Mouse (Mus musculus) forebrain, embryonic 14.5 days (tissue): Measurements from ENCODE around the gene Smtn. TPM values are rescaled to one million over a fixed set of nuclear protein-coding genes. Genes with fewer than 3 reads are reported as not detected.

Experiments
- ATAC-seq: fragments of 200-750 bp; cut with Nextera tagmentation; 2 replicates; pipeline ENCODE4 v1.8.0; 2017; ENCODE audit warnings: mild to moderate bottlenecking, moderate library complexity
- DNase-seq: peaks from one replicate; pipeline ENCODE4 v3.0.0-alpha.2; 2015; ENCODE audit warnings: low spot score
- H3K27ac ChIP-seq: fragments of 300-500 bp; sonication (generic); 2 replicates; pipeline ENCODE4 v1.5.1; 2014; ENCODE audit warnings: low read depth, mild to moderate bottlenecking, control low read depth, low read length, moderate library complexity
- H3K27me3 ChIP-seq: fragments of 300-500 bp; sonication (generic); replicated peaks from 2 replicates; pipeline ENCODE4 v1.6.1; 2014; ENCODE audit warnings: low read length, control low read depth, mixed read lengths; ENCODE audit not compliant: control insufficient read depth, insufficient read depth
- H3K36me3 ChIP-seq: fragments of 300-500 bp; sonication (generic); 2 replicates; pipeline ENCODE4 v1.6.1; 2014; ENCODE audit warnings: low read length, control low read depth; ENCODE audit not compliant: control insufficient read depth, insufficient read depth
- H3K4me1 ChIP-seq: fragments of 300-500 bp; sonication (generic); 2 replicates; pipeline ENCODE4 v1.6.1; 2014; ENCODE audit warnings: antibody characterized with exemption, low read length, control low read depth; ENCODE audit not compliant: control insufficient read depth, insufficient read depth
- H3K4me2 ChIP-seq: fragments of 300-500 bp; sonication (generic); 2 replicates; pipeline ENCODE4 v1.6.1; 2014; ENCODE audit warnings: mild to moderate bottlenecking, control low read depth, low read length
- H3K4me3 ChIP-seq: fragments of 300-500 bp; sonication (generic); 2 replicates; pipeline ENCODE4 v1.5.1; 2014; ENCODE audit warnings: low read depth, low read length, control low read depth
- H3K9ac ChIP-seq: fragments of 300-500 bp; sonication (generic); 2 replicates; pipeline ENCODE4 v1.6.1; 2014; ENCODE audit warnings: mild to moderate bottlenecking, low read length, control low read depth, moderate library complexity
- H3K9me3 ChIP-seq: fragments of 300-500 bp; sonication (generic); replicated peaks from 2 replicates; pipeline ENCODE4 v1.6.1; 2016; ENCODE audit warnings: low read length, control low read depth, mixed read lengths; ENCODE audit not compliant: control insufficient read depth
- WGBS: fragments of 180-500 bp; shearing (Covaris S2); extraction: QIAGEN DNeasy Blood & Tissue Kit; methylation state at CpG from one replicate; pipeline ENCODE4 v1.1.7; 2014; 5-methylcytosine and 5-hydroxymethylcytosine counted together
- polyA plus RNA-seq: library from polyadenylated mRNA; unstranded; fragments of >200 nt; fragmentation: Nextera tagmentation; extraction: Ambion mirVana; gene quantifications from 2 replicates; pipeline ENCODE4 v1.2.1, GENCODE M21; 2014

The Smtn gene
- polyA plus RNA-seq, 1 experiment from 2014 or later, result 11.6 TPM

DNA sequence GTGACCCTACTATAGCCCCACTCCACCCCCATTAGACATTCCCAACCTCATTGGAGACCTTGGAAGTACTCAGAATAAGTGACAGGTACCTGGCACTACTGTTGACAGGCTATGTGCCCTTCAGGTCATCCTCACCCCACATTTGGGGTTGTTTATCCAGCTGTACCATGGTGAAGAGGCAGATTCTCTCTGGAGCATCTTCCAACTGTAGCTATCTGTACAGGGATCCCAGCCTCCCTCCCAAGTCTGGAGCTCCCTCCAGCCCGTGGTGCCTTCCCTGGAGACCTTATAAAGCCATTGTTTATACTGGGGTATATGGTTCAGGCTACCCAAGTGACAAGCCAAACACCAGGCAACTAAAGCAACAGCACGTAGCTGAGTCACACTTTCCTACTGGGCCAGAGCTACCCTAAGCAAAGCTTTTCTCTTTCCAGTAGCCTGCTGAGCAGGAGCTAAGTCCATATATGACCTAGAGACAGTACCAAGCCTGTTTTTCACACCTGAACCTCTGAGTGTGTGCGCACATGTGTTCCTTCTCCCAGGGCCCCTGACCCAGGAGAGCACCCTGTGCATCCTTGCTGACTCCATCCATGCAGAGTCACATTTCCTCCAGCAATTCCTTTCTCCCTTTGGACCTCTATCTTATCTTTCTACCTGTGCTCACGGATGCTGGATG, 21.2 kb downstream of the Smtn start:
- 0 out of 2 replicates have a peak, but pooled peaks cover 12% of the 10 kb centered on the region for H3K27me3 ChIP-seq
- H3K9me3 ChIP-seq, result no peaks in the 10 kb centered on the region
- H3K4me1 ChIP-seq, result peaks cover 7% of the 10 kb centered on the region; the same call in 1 of the 2 replicates
- WGBS, result 76% methylated on average over 4 of the region's 4 CpGs
- no peak overlapping the region for H3K4me3 ChIP-seq
- H3K36me3 ChIP-seq, result peaks cover 15% of the 10 kb centered on the region; the same call in 1 of the 2 replicates
- ATAC-seq (no peak), DNase-seq (no peak)
- no peak overlapping the region for H3K9ac ChIP-seq
- H3K27ac ChIP-seq, result no peak overlapping the region
- H3K4me2 ChIP-seq, result no peak overlapping the region

DNA sequence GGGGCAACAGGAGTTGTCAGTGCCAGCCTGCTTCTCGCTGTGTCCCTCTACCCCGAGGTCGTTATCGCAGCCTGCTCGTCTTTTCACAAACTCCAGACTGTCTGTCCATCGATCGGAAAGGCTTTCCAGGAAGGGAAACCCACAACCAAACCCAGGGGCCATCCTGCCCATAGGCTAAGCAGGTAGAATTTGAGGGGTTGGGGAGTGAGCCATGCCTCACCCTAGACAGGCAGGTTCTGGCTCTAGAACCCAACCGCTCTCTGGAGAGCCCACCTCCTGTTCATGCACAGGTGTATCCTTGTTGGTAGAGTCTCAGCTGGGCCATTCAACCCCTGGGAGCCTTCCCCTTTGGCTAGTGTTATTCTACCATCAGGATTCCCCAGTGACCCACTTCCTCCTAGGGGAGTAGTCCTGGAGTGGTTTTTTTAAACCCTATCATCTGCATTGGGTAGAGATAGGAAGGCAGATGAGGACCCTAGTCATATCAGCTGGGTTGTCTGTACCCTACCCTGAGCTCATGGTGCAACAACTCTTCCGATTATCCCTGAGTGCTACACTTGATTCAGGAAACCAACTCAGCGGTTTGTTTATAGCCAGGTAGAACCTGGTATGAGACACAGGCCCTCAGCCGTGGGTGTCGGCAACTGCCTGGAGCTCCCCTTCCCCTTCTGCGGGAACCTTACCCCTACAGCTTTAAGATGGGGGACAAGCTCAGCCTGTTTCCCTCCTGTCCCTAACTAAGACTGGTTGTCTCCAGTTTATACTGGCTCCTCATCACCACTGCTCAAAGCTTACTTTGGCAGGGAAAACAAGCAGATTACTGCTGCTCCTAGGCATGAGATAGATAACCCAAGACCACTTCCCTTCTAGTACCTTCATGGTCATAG, 22.3 kb downstream of the Smtn start:
- no peaks in the 10 kb centered on the region for H3K9me3 ChIP-seq
- WGBS, result 55% methylated on average over 13 of the region's 13 CpGs
- H3K36me3 ChIP-seq, result 0 out of 2 replicates have a peak, but pooled peaks cover 10% of the 10 kb centered on the region
- peak overlapping the region; percentile 28 for H3K4me3 ChIP-seq
- no peak overlapping the region for H3K27ac ChIP-seq
- ATAC-seq (no peak), DNase-seq (no peak)
- H3K4me2 ChIP-seq, result peak overlapping the region; percentile 65
- peaks cover 7% of the 10 kb centered on the region; the same call in 1 of the 2 replicates for H3K4me1 ChIP-seq
- 0 out of 2 replicates have a peak, but pooled peaks cover 12% of the 10 kb centered on the region for H3K27me3 ChIP-seq
- peak overlapping the region; percentile 55; the same call in 1 of the 2 replicates for H3K9ac ChIP-seq

- H3K9ac ChIP-seq, result peak overlapping the region; percentile 55
- no peak overlapping the region for H3K27ac ChIP-seq
- H3K4me3 ChIP-seq, result peak overlapping the region; percentile 28
- H3K27me3 ChIP-seq, result 0 out of 2 replicates have a peak, but pooled peaks cover 12% of the 10 kb centered on the region
- peak overlapping the region; percentile 65 for H3K4me2 ChIP-seq
- peaks cover 7% of the 10 kb centered on the region; the same call in 1 of the 2 replicates for H3K4me1 ChIP-seq
- WGBS, result 2% methylated on average over 49 of the region's 50 CpGs
- no peaks in the 10 kb centered on the region for H3K9me3 ChIP-seq
- H3K36me3 ChIP-seq, result 0 out of 2 replicates have a peak, but pooled peaks cover 4% of the 10 kb centered on the region
- ATAC-seq, result peak; percentile 28; the same call in 1 of the 2 replicates
- peak; percentile 48 for DNase-seq
Measured at GRCm38 (mm10) chr11:3516859-3517845, 23.3 kb downstream of the Smtn start.

GRCm38 (mm10) chr11:3516121-3516520, 24.3 kb downstream of the Smtn start:
- Histone ChIP-seq H3K4me1 (peaks cover 7% of the 10 kb centered on the region; the same call in 1 of the 2 replicates), H3K4me3 (no peak overlapping the region), H3K36me3 (no peaks in the 10 kb centered on the region), H3K9me3 (no peaks in the 10 kb centered on the region), H3K27ac (no peak overlapping the region), H3K9ac (no peak overlapping the region), H3K27me3 (0 out of 2 replicates have a peak, but pooled peaks cover 12% of the 10 kb centered on the region), H3K4me2 (no peak overlapping the region)
- ATAC-seq (no peak), DNase-seq (no peak)
- WGBS, result 81% methylated on average over 5 of the region's 5 CpGs

DNA sequence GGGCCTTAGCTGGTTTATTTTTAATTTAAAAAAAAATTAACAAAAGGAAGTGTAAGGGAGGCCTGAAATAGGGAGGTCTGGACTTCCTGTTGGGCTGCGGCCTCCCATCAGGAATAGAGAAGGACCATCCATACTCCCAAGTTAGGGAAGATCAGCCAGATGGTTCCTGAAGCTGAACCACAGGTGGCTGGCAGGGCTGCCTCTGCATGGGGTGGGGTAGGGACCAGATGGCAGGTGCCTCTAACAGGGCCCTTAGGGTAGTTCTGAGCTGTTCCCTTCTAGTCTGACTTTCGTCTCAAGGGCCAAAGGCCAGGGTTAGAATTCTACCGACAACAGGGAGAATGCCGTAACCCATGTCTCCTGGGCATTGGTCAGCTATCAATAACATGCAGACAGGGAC, 24.8 kb downstream of the Smtn start:
- ATAC-seq (no peak), DNase-seq (no peak)
- Histone ChIP-seq H3K27me3 (0 out of 2 replicates have a peak, but pooled peaks cover 12% of the 10 kb centered on the region), H3K9me3 (no peaks in the 10 kb centered on the region), H3K4me3 (no peak overlapping the region), H3K4me1 (peaks cover 7% of the 10 kb centered on the region; the same call in 1 of the 2 replicates), H3K4me2 (no peak overlapping the region), H3K27ac (no peak overlapping the region), H3K9ac (no peak overlapping the region), H3K36me3 (no peaks in the 10 kb centered on the region)
- WGBS, result 86% methylated on average over 4 of the region's 4 CpGs

DNA sequence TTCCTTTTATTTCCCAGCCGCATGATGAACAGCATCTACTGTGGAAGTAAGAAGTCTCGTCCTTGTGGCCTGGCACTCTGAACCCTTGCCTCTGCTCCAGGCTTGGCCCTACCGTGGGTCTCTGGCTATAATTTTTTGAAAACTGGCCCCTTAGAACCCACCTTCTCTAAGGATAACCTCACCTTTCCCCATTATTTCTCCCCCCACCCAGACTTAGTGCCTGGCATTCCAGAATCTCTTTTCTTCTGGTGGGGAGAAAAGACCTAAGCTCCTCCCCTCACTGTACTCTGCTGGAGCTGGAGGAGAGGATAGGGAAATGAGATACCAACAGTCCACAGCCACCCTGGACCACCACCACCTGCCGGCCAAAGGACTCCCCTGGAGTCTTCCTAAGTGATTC, 25.2 kb downstream of the Smtn start:
- peak; percentile 30; the same call in 1 of the 2 replicates for ATAC-seq
- Histone ChIP-seq H3K4me3 (peak overlapping the region; percentile 36), H3K4me2 (peak overlapping the region; percentile 68), H3K4me1 (peaks cover 7% of the 10 kb centered on the region; the same call in 1 of the 2 replicates), H3K27ac (no peak overlapping the region), H3K9me3 (no peaks in the 10 kb centered on the region), H3K27me3 (0 out of 2 replicates have a peak, but pooled peaks cover 12% of the 10 kb centered on the region), H3K36me3 (no peaks in the 10 kb centered on the region), H3K9ac (peak overlapping the region; percentile 57)
- 14% methylated on average over 4 of the region's 4 CpGs for WGBS
- DNase-seq, result no peak

- no peaks in the 10 kb centered on the region for H3K9me3 ChIP-seq
- peak; percentile 88 for DNase-seq
- H3K36me3 ChIP-seq, result no peaks in the 10 kb centered on the region
- peak within 1 kb of the TSS; percentile 68 for H3K4me2 ChIP-seq
- 0 out of 2 replicates have a peak, but pooled peaks cover 12% of the 10 kb centered on the region for H3K27me3 ChIP-seq
- peak within 1 kb of the TSS; percentile 57 for H3K9ac ChIP-seq
- H3K27ac ChIP-seq, result no peak within 1 kb of the TSS
- peaks cover 7% of the 10 kb centered on the region; the same call in 1 of the 2 replicates for H3K4me1 ChIP-seq
- under 1% methylated on average over 26 of the region's 26 CpGs for WGBS
- ATAC-seq, result peak; percentile 80
- H3K4me3 ChIP-seq, result peak within 1 kb of the TSS; percentile 36
Measured at GRCm38 (mm10) chr11:3514529-3515054, 25.8 kb downstream of the Smtn start, which contains the start of gene Selenom. Gene Selenom, plus strand, starts transcription at chr11:3514684.
